Mouse (Mus musculus): Measurements from ENCODE around the gene Vmn1r233.

DNA sequence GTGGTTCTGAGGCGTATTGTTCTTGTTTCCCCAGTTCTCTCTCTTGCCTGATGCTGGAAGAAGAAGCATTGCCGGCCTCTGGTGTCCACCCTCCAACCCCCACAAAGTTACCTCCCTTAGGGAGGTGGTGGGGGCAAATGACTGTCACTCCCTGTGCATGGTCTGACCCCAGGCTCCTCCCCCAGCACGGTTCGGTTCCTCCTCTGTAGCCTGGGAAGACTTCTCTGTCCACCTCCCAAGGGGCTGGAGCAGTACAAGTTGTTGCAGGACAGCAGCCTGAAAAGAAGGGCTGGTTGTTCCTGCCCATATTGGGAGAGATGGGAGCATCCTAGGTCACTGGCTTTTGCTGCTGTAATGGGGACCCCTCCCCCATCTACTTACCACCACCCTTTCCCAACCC is 30.8 kb downstream of the Vmn1r233 start:
- TF ChIP-seq POLR2A (IDR thresholded peaks at IDR 0.05; ENCODE audit: extremely low read depth, insufficient read depth, low read length): no peak
- no peak for TF ChIP-seq CTCF (IDR thresholded peaks at IDR 0.05; ENCODE audit: extremely low read depth, insufficient read depth, low read length)

Measured in cortical plate, adult 2 months (tissue).